Mouse (Mus musculus) liver, embryonic 14.5 days (tissue): Measurements from ENCODE around the gene 1700012B07Rik. TPM values are rescaled to one million over a fixed set of nuclear protein-coding genes. Genes with fewer than 3 reads are reported as not detected.

Experiments used
- ATAC-seq: fragments of 200-750 bp; cut with Nextera tagmentation; 2 replicates; pipeline ENCODE4 v1.8.0; 2017; ENCODE audit warnings: moderate number of reproducible peaks, mild to moderate bottlenecking, moderate library complexity; ENCODE audit not compliant: insufficient read depth
- DNase-seq, 3 experiments: peaks; one replicate each; pipeline ENCODE4 v3.0.0-alpha.2; 2012 to 2013; ENCODE audit warnings: low read depth in 3 of 3, low spot score in 3 of 3
- H3K27ac ChIP-seq: fragments of 300-500 bp; sonication (generic); 2 replicates; pipeline ENCODE4 v1.5.1; 2014; ENCODE audit warnings: moderate library complexity, mild to moderate bottlenecking, control low read depth, inconsistent platforms
- H3K27me3 ChIP-seq: fragments of 300-500 bp; sonication (generic); 2 replicates; pipeline ENCODE4 v1.6.1; 2014; ENCODE audit warnings: mild to moderate bottlenecking, low read length, moderate library complexity; ENCODE audit not compliant: control insufficient read depth, insufficient read depth
- H3K36me3 ChIP-seq: fragments of 300-500 bp; sonication (generic); replicated peaks from 2 replicates; pipeline ENCODE4 v1.6.1; 2014; ENCODE audit warnings: low read depth; ENCODE audit not compliant: control insufficient read depth, insufficient read depth
- H3K4me1 ChIP-seq, 2 experiments: fragments of 200-500 bp in 1 of 2; fragments of 300-500 bp in 1 of 2; sonication (generic) in 1 of 2; replicated peaks; 2 replicates each; pipeline ENCODE4 v1.6.1; 2012 to 2014; ENCODE audit warnings: antibody characterized with exemption in 1 of 2, inconsistent platforms in 1 of 2, low read length in 1 of 2; ENCODE audit not compliant: control insufficient read depth in 2 of 2, insufficient read depth in 2 of 2
- H3K4me2 ChIP-seq: fragments of 300-500 bp; sonication (generic); 2 replicates; pipeline ENCODE4 v1.6.1; 2014; ENCODE audit warnings: low read depth, mild to moderate bottlenecking, control low read depth, moderate library complexity
- H3K4me3 ChIP-seq, 2 experiments: fragments of 200-500 bp in 1 of 2; fragments of 300-500 bp in 1 of 2; sonication (generic) in 1 of 2; 2 replicates each; pipeline ENCODE4 v1.5.1; 2012 to 2014; ENCODE audit warnings: low read depth in 2 of 2, low read length in 2 of 2, mild to moderate bottlenecking in 2 of 2, control low read depth in 1 of 2, inconsistent platforms in 1 of 2, moderate library complexity in 1 of 2; ENCODE audit not compliant: insufficient read depth in 1 of 2
- H3K9ac ChIP-seq: fragments of 300-500 bp; sonication (generic); replicated peaks from 2 replicates; pipeline ENCODE4 v1.6.1; 2014; ENCODE audit warnings: mild to moderate bottlenecking, control low read depth, moderate library complexity
- H3K9me3 ChIP-seq: fragments of 300-500 bp; sonication (generic); 2 replicates; pipeline ENCODE4 v1.6.1; 2016; ENCODE audit warnings: low read length, mixed read lengths; ENCODE audit not compliant: control insufficient read depth
- CTCF ChIP-seq: IDR thresholded peaks from 2 replicates; pipeline ENCODE4 v1.5.1; 2016; ENCODE audit warnings: antibody characterized with exemption, low read depth, control low read depth
- EP300 ChIP-seq: IDR thresholded peaks from 2 replicates; pipeline ENCODE4 v1.6.1; 2016; ENCODE audit warnings: antibody characterized with exemption, low read depth
- WGBS: fragments of 180-500 bp; shearing (Covaris S2); extraction: QIAGEN DNeasy Blood & Tissue Kit; methylation state at CpG from one replicate; pipeline ENCODE4 v1.1.7; 2014; ENCODE audit not compliant: insufficient replicate concordance; 5-methylcytosine and 5-hydroxymethylcytosine counted together
- polyA plus RNA-seq, 2 experiments: library from polyadenylated mRNA; depleted of rRNA in 1 of 2; stranded (reverse) in 1 of 2; unstranded in 1 of 2; fragments of >200 nt; fragmentation: Nextera tagmentation in 1 of 2; extraction: Ambion mirVana in 1 of 2; gene quantifications; 2 replicates each; pipeline versions ENCODE4 v1.2.1 to v1.2.3; 2012 to 2014

The 1700012B07Rik gene
- polyA plus RNA-seq, 2 experiments: 0.04 TPM; not detected in 1

DNA sequence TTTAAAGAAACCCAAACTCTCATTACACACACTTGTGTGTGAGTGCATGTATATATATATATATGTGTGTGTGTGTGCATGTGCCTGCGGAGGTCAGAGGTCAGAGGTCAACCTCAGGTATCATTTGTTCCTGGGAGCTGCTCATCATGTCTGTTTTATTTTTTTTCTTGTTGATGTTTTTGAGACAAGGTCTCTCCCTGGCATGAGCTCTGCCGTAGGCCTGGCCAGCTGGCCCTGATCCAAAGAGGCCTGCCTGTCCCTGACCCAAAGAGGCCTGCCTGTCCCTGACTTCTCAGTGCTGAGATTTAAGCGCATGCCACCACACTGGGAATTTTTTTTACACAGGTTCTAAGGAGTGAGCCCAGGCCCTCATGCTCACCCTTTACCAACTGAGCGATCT is 24.1 kb upstream of the 1700012B07Rik start:
- DNase-seq: no peak
- 67% methylated on average over 4 of the region's 4 CpGs for WGBS
- H3K27me3 ChIP-seq: no peaks in the 10 kb centered on the region

DNA sequence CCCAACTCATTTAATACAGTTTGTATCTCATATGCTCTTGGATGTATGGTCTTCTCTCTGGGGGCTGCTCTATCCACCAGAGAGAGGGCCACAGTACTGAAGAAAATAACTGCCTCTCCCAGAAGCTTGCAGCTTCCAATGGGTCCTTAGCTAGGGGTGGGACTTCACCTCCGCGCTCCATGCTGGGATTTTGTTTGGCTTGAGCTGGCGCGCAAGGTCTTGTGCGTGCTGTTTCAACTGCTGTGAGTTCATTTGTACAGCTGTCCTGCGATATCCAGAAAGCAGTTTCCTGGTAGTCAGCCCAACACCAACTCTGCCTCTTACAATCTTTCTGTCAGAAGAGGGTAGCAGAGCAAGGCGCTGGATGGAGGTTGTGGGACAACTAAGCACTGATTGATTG is 18.5 kb upstream of the 1700012B07Rik start:
- 66% methylated on average over 7 of the region's 7 CpGs for WGBS

More for the DNA sequence above, 24.1 kb upstream of the 1700012B07Rik start:
- Histone ChIP-seq H3K9me3 (no peaks in the 10 kb centered on the region), H3K9ac (no peak overlapping the region), H3K4me1 (no peaks in the 10 kb centered on the region), H3K36me3 (no peaks in the 10 kb centered on the region), H3K4me3 (no peak overlapping the region), H3K4me2 (no peak overlapping the region), H3K27ac (no peak overlapping the region)
- TF ChIP-seq CTCF (no peak), EP300 (no peak)
- no peak for ATAC-seq

DNA sequence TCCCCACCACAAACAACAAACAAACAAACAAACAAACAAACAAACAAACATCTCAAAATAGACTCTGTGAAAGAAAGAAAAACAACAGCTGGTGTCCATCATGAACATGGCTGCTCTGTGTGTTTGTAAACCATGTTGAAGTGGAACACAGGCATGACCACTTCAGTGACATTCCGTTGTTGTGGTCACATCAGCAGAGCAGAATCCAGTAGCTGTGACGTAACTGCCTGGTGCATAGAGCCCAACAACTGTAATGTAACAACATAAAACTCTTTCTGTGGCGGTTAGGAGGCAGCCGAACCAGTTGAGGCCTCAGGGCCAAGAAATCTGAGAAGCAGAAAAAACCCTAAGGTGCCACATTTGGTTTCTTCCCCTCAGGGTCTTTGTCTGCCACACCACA is 17.8 kb upstream of the 1700012B07Rik start:
- Histone ChIP-seq H3K27me3 (no peaks in the 10 kb centered on the region), H3K36me3 (no peaks in the 10 kb centered on the region), H3K9me3 (no peaks in the 10 kb centered on the region), H3K27ac (no peak overlapping the region), H3K4me1 (0 out of 4 replicates have a peak, but pooled peaks cover 0 to 1% of the 10 kb centered on the region in 2 experiments), H3K4me2 (no peak overlapping the region), H3K4me3 (no peak overlapping the region), H3K9ac (no peak overlapping the region)
- DNase-seq (no peak), ATAC-seq (no peak)
- TF ChIP-seq CTCF (no peak), EP300 (no peak)
- WGBS: 46% methylated on average over 4 of the region's 4 CpGs

More for the DNA sequence above, 18.5 kb upstream of the 1700012B07Rik start:
- TF ChIP-seq EP300 (no peak), CTCF (no peak)
- Histone ChIP-seq H3K27ac (no peak overlapping the region), H3K36me3 (no peaks in the 10 kb centered on the region), H3K4me1 (0 out of 4 replicates have a peak, but pooled peaks cover 0 to 1% of the 10 kb centered on the region in 2 experiments), H3K9me3 (no peaks in the 10 kb centered on the region), H3K27me3 (no peaks in the 10 kb centered on the region), H3K4me3 (no peak overlapping the region), H3K9ac (no peak overlapping the region), H3K4me2 (no peak overlapping the region)
- DNase-seq: no peak
- no peak for ATAC-seq

DNA sequence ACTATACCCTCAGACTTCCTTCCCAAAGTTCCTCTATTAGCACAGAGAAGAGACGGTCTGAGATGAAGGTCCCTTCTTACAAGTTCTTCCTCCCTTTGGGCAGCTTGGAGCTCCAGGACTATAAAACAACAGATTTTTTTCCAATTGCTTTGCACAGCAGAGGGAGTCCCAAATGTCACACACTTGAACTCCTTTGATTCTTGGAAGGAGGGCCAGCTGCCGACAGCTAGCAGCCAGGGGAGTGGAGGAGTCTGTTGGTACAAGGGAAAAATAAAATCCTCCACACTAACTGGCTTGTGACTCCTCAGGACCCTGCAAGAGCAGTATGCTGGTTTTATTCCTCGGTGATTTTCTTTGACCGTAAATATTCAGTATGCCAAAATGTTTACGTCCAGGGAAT is 16.6 kb upstream of the 1700012B07Rik start:
- Histone ChIP-seq H3K27ac (no peak overlapping the region), H3K4me3 (no peak overlapping the region), H3K9ac (no peak overlapping the region), H3K9me3 (no peaks in the 10 kb centered on the region), H3K27me3 (no peaks in the 10 kb centered on the region), H3K4me1 (0 out of 4 replicates have a peak, but pooled peaks cover 0 to 1% of the 10 kb centered on the region in 2 experiments), H3K36me3 (no peaks in the 10 kb centered on the region), H3K4me2 (no peak overlapping the region)
- TF ChIP-seq EP300: no peak
- DNase-seq (no peak), ATAC-seq (no peak)
- whole genome bisulfite sequencing: 52% methylated on average over 5 of the region's 5 CpGs

DNA sequence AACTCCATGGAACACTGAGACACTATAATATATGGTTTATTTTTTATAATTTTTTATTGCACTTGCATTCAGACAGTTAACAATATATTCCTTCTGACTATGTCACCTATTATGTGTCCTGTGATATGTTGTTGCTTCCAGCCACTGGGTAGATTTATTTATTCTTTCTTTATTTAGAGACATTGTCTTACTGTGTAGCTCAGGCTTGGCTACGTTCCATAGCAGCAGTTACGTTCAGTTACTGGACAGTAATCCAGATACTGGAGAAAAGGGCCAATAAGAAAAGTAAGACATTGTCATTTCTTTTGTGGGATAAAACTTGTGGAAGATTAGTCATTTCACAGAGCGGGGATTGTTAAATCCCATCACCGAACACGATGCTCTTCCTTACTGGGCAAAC is 2.5 kb upstream of the 1700012B07Rik start:
- H3K4me3 ChIP-seq: no peak overlapping the region
- H3K27me3 ChIP-seq: no peaks in the 10 kb centered on the region
- no peaks in the 10 kb centered on the region for H3K4me1 ChIP-seq
- 72% methylated on average over 5 of the region's 5 CpGs for WGBS
- no peaks in the 10 kb centered on the region for H3K9me3 ChIP-seq
- DNase-seq (no peak), ATAC-seq (no peak)
- H3K27ac ChIP-seq: no peak overlapping the region
- H3K9ac ChIP-seq: no peak overlapping the region
- TF ChIP-seq CTCF: no peak
- no peak for TF ChIP-seq EP300
- H3K4me2 ChIP-seq: no peak overlapping the region
- no peaks in the 10 kb centered on the region for H3K36me3 ChIP-seq
